Mouse (Mus musculus): Measurements from ENCODE around the gene Cfap54. TPM values are rescaled to one million over a fixed set of nuclear protein-coding genes. Genes with fewer than 3 reads are reported as not detected.

Gene Cfap54
- polyA plus RNA-seq, 1 experiment from 2014 or later = 1.5 TPM

- Histone ChIP-seq H3K27me3 (ENCODE audit: low read depth, poor library complexity, severe bottlenecking) (no peaks in the 10 kb centered on the region), H3K9me3 (replicated peaks) (no peaks in the 10 kb centered on the region)
- 95% methylated on average over 1 of the region's 1 CpGs for WGBS
Measured at GRCm38 (mm10) chr10:93115743-93116142, 34.3 kb upstream of the Cfap54 start.

GRCm38 (mm10) chr10:93114782-93115181 is 33.4 kb upstream of the Cfap54 start:
- Histone ChIP-seq H3K36me3 (no peaks in the 10 kb centered on the region), H3K27ac (replicated peaks) (no peak overlapping the region), H3K9me3 (replicated peaks) (no peaks in the 10 kb centered on the region), H3K4me1 (no peaks in the 10 kb centered on the region), H3K27me3 (ENCODE audit: low read depth, poor library complexity, severe bottlenecking) (no peaks in the 10 kb centered on the region), H3K4me3 (no peak overlapping the region)
- DNase-seq (ENCODE audit: low spot score) = no peak
- 76% methylated on average over 1 of the region's 1 CpGs for WGBS

More at GRCm38 (mm10) chr10:93115743-93116142, 34.3 kb upstream of the Cfap54 start:
- no peak for DNase-seq (ENCODE audit: low spot score)
- Histone ChIP-seq H3K4me1 (no peaks in the 10 kb centered on the region), H3K27ac (replicated peaks) (no peak overlapping the region), H3K36me3 (no peaks in the 10 kb centered on the region), H3K4me3 (no peak overlapping the region)

GRCm38 (mm10) chr10:93113968-93114367 is 32.5 kb upstream of the Cfap54 start:
- WGBS = 90% methylated on average over 8 of the region's 8 CpGs
- no peak for DNase-seq (ENCODE audit: low spot score)

GRCm38 (mm10) chr10:93112021-93112420 is 30.6 kb upstream of the Cfap54 start:
- Histone ChIP-seq H3K4me1 (no peaks in the 10 kb centered on the region), H3K9me3 (replicated peaks) (no peaks in the 10 kb centered on the region), H3K27ac (replicated peaks) (no peak overlapping the region), H3K4me3 (no peak overlapping the region), H3K27me3 (ENCODE audit: low read depth, poor library complexity, severe bottlenecking) (no peaks in the 10 kb centered on the region), H3K36me3 (no peaks in the 10 kb centered on the region)
- WGBS = 97% methylated on average over 6 of the region's 6 CpGs
- DNase-seq (ENCODE audit: low spot score) = no peak

More at GRCm38 (mm10) chr10:93113968-93114367, 32.5 kb upstream of the Cfap54 start:
- Histone ChIP-seq H3K27ac (replicated peaks) (no peak overlapping the region), H3K27me3 (ENCODE audit: low read depth, poor library complexity, severe bottlenecking) (no peaks in the 10 kb centered on the region), H3K9me3 (replicated peaks) (no peaks in the 10 kb centered on the region), H3K4me3 (no peak overlapping the region), H3K4me1 (no peaks in the 10 kb centered on the region), H3K36me3 (no peaks in the 10 kb centered on the region)

- no peaks in the 10 kb centered on the region for H3K27me3 ChIP-seq (ENCODE audit: low read depth, poor library complexity, severe bottlenecking)
- no peaks in the 10 kb centered on the region for H3K36me3 ChIP-seq
- H3K4me3 ChIP-seq = no peak overlapping the region
- DNase-seq (ENCODE audit: low spot score) = no peak
- 82% methylated on average over 8 of the region's 8 CpGs for WGBS
- H3K4me1 ChIP-seq = no peaks in the 10 kb centered on the region
- no peak overlapping the region for H3K27ac ChIP-seq (replicated peaks)
- no peaks in the 10 kb centered on the region for H3K9me3 ChIP-seq (replicated peaks)
Measured at GRCm38 (mm10) chr10:93111412-93111811, 30.0 kb upstream of the Cfap54 start.

GRCm38 (mm10) chr10:93105358-93105757 is 23.9 kb upstream of the Cfap54 start:
- Histone ChIP-seq H3K27me3 (ENCODE audit: low read depth, poor library complexity, severe bottlenecking) (no peaks in the 10 kb centered on the region), H3K4me3 (no peak overlapping the region), H3K9me3 (replicated peaks) (no peaks in the 10 kb centered on the region), H3K36me3 (no peaks in the 10 kb centered on the region), H3K4me1 (no peaks in the 10 kb centered on the region), H3K27ac (replicated peaks) (no peak overlapping the region)
- WGBS = 83% methylated on average over 7 of the region's 7 CpGs
- no peak for DNase-seq (ENCODE audit: low spot score)

- no peak for DNase-seq (ENCODE audit: low spot score)
- WGBS = 83% methylated on average over 6 of the region's 6 CpGs
- no peaks in the 10 kb centered on the region for H3K36me3 ChIP-seq
- no peaks in the 10 kb centered on the region for H3K4me1 ChIP-seq
- no peak overlapping the region for H3K27ac ChIP-seq (replicated peaks)
- H3K9me3 ChIP-seq (replicated peaks) = no peaks in the 10 kb centered on the region
- H3K27me3 ChIP-seq (ENCODE audit: low read depth, poor library complexity, severe bottlenecking) = no peaks in the 10 kb centered on the region
- no peak overlapping the region for H3K4me3 ChIP-seq
Measured at GRCm38 (mm10) chr10:93104357-93104756, 22.9 kb upstream of the Cfap54 start.

- no peak overlapping the region for H3K4me3 ChIP-seq
- H3K27ac ChIP-seq (replicated peaks) = no peak overlapping the region
- H3K9me3 ChIP-seq (replicated peaks) = no peaks in the 10 kb centered on the region
- no peak for DNase-seq (ENCODE audit: low spot score)
- H3K4me1 ChIP-seq = no peaks in the 10 kb centered on the region
- H3K27me3 ChIP-seq (ENCODE audit: low read depth, poor library complexity, severe bottlenecking) = no peaks in the 10 kb centered on the region
- WGBS = 78% methylated on average over 11 of the region's 11 CpGs
- H3K36me3 ChIP-seq = no peaks in the 10 kb centered on the region
Measured at GRCm38 (mm10) chr10:93103676-93104075, 22.3 kb upstream of the Cfap54 start.

GRCm38 (mm10) chr10:93102321-93102720 is 20.9 kb upstream of the Cfap54 start:
- Histone ChIP-seq H3K4me1 (no peaks in the 10 kb centered on the region), H3K4me3 (no peak overlapping the region), H3K36me3 (no peaks in the 10 kb centered on the region), H3K9me3 (replicated peaks) (no peaks in the 10 kb centered on the region), H3K27me3 (ENCODE audit: low read depth, poor library complexity, severe bottlenecking) (no peaks in the 10 kb centered on the region), H3K27ac (replicated peaks) (no peak overlapping the region)
- DNase-seq (ENCODE audit: low spot score) = no peak
- WGBS = 74% methylated on average over 5 of the region's 5 CpGs

- Histone ChIP-seq H3K9me3 (replicated peaks) (no peaks in the 10 kb centered on the region), H3K4me1 (no peaks in the 10 kb centered on the region), H3K27ac (replicated peaks) (no peak overlapping the region), H3K27me3 (ENCODE audit: low read depth, poor library complexity, severe bottlenecking) (no peaks in the 10 kb centered on the region), H3K36me3 (no peaks in the 10 kb centered on the region), H3K4me3 (no peak overlapping the region)
- DNase-seq (ENCODE audit: low spot score) = no peak
- 71% methylated on average over 7 of the region's 7 CpGs for WGBS
Measured at GRCm38 (mm10) chr10:93098211-93098805, 16.9 kb upstream of the Cfap54 start.

- no peaks in the 10 kb centered on the region for H3K9me3 ChIP-seq (replicated peaks)
- H3K4me3 ChIP-seq = no peak overlapping the region
- no peaks in the 10 kb centered on the region for H3K27me3 ChIP-seq (ENCODE audit: low read depth, poor library complexity, severe bottlenecking)
- DNase-seq (ENCODE audit: low spot score) = no peak
- no peaks in the 10 kb centered on the region for H3K4me1 ChIP-seq
- 94% methylated on average over 7 of the region's 7 CpGs for WGBS
- no peak overlapping the region for H3K27ac ChIP-seq (replicated peaks)
- no peaks in the 10 kb centered on the region for H3K36me3 ChIP-seq
Measured at GRCm38 (mm10) chr10:93097439-93097838, 16.0 kb upstream of the Cfap54 start.

- Histone ChIP-seq H3K27ac (replicated peaks) (no peak overlapping the region), H3K4me3 (no peak overlapping the region), H3K36me3 (no peaks in the 10 kb centered on the region), H3K4me1 (no peaks in the 10 kb centered on the region), H3K9me3 (replicated peaks) (no peaks in the 10 kb centered on the region), H3K27me3 (ENCODE audit: low read depth, poor library complexity, severe bottlenecking) (no peaks in the 10 kb centered on the region)
- 84% methylated on average over 4 of the region's 4 CpGs for WGBS
- DNase-seq (ENCODE audit: low spot score) = no peak
Measured at GRCm38 (mm10) chr10:93095827-93096226, 14.4 kb upstream of the Cfap54 start.

- no peak overlapping the region for H3K27ac ChIP-seq (replicated peaks)
- no peak overlapping the region for H3K4me3 ChIP-seq
- 88% methylated on average over 7 of the region's 7 CpGs for WGBS
- DNase-seq (ENCODE audit: low spot score) = no peak
- no peaks in the 10 kb centered on the region for H3K27me3 ChIP-seq (ENCODE audit: low read depth, poor library complexity, severe bottlenecking)
- no peaks in the 10 kb centered on the region for H3K36me3 ChIP-seq
- H3K9me3 ChIP-seq (replicated peaks) = no peaks in the 10 kb centered on the region
- no peaks in the 10 kb centered on the region for H3K4me1 ChIP-seq
Measured at GRCm38 (mm10) chr10:93094957-93095580, 13.7 kb upstream of the Cfap54 start.

Data from midbrain, embryonic 10.5 days (tissue).